Mouse (Mus musculus) ovary, postnatal 10 days (tissue): ENCODE measurements around the gene Immp2l.

ENCODE experiments used
- DNase-seq: peaks from one replicate; pipeline ENCODE4 v3.0.0; 2022; ENCODE audit warnings: low spot score

Immp2l gene

DNA sequence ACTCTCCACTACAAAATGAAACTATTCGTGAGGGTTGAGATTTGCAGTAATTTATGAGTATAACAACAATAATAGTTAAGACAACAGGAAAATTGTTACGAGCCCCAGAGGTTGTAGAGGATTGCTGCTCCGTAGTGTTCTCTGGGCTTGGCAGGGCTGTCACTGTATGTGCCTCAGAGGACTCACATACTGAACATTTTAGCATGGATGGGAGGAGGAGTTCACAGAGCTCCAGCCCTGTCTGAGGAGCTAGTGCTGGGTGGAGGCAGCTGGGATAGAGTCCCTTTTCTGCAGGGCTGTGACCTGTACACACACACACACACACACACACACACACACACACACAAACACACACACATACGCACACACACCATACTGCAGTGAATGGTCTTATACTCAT is 504.5 kb downstream of the Immp2l start:
- DNase-seq: no peak

DNA sequence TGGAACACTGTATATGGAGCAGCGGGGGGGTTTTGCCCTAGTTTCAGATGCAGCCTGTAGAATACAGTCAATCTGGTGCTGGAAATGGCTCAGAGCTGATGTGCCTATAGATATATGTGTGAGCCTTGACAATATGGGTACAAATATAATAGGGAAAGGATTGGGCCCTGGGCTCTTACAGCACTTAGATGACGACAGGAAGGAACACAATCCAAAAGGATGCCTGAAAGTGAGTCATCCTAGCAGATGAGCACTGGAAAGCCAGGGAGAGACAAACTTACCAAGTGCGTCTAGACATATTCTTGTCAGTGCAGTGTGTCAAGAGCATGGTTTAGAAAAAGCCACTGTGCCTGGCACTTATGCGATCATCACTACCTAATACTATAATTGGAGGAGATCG is 516.1 kb downstream of the Immp2l start:
- DNase-seq: no peak

DNA sequence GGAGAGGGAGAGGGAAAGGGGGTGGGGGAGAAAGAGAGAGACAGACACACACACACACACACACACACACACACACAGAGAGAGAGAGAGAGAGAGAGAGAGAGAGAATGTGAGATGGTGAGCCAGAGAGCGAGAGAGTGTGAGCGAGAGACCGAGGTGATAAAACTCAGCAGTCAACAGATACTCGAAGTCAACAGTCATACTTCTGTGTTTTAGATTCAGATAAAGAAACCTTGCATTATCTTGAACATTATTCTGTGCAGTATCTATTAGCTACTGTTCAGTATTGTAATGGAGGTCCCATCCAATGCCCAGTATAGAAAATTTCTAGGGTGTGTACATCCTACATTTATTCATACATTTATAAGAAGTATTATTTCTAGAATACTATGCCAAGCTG is 527.7 kb downstream of the Immp2l start:
- DNase-seq: no peak

DNA sequence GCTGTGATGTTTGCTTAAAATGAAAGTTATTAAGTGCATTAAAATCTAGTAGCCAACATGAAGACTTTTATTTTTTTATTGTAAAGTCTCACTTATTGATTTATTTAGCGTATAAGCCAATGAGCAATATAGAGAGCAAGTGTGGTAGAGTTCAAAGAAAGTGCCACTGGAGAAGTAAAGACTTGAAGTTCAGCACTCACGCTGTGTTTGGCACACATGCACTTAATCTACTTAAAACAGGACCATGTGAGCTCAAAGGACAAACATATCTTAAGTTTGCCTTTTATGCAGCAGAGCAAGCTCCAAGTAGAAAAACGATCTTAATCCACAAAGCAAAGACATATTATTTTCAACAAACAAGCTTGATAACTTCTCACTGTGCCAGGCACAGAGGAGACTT is 533.9 kb downstream of the Immp2l start:
- DNase-seq: no peak

DNA sequence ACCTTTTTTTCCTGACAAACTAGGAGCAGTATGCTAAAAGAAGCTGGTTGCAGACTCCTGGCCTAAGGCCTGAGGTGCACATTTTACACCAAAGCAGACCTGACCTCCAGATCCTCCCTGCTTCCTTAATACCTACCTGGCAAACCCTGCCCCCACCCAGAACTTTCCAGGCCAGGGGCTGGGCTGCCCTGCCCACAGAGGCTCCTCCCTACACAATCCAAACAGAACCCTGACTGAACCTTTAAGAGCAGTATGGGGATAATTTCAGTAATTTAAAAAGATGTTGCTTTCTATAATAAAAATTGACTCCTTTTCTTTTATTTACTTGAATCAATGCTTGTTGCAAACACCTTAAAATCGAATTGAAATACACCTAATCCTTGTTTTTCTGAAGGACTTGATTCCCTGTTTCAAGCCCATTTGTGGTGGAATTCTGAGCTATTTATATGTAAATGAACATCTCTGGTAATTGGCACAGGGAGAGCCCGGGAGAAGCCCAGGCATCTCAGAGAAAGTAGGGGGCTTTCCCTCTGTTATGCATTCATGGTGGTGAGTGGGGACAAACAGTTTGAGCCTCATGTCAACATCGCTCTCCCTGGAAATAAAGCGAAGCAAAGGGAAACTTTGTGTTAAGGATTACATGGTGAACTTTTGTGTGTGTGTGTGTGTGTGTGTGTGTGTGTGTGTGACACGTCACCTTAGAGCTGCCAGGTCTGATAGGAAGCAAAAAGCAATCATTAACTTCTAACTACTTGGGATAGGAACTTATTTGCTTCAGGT is 535.3 kb downstream of the Immp2l start:
- no peak for DNase-seq

DNA sequence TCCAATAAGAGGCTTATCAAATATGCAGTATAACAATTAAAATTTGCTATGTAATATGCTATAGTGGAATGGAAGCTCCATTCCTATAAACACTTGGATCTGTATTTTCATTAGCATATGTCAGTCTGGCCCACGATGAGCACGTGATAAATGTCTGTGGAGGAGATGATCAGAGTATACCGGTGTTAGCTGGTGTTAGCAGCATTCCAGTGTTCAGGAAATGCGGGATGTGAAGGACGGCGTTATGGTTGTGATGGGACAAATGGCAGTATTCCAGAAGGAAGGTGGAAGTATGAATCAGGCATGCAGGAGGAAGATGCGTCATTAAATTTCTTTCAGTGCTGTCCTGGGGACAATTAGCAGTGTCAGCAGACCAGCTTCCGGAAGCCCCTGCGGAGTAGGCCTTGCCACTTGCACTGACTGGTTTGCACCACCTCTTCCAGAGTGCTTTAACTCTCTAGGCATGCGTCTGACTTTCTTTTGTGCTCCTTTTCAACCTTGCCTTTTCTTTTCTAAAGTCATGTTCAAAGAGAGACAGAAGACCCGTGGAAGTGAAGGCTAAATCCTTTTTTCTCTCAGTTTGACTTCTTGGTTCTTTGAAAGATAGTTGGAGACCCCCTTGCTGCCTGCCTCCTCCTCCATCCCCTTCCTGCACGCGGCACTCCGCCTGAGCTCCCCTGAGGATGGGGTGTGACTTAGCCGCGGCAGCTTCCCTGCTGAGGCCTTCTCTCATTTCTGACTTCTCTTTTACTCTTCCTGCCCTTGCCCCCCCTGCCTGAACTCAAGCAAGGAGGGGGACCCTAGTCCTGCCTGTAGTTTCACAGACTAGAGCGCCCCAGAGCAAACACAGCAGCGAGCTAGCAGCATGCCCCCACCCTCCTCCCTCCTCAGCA is 541.9 kb downstream of the Immp2l start:
- DNase-seq: no peak

DNA sequence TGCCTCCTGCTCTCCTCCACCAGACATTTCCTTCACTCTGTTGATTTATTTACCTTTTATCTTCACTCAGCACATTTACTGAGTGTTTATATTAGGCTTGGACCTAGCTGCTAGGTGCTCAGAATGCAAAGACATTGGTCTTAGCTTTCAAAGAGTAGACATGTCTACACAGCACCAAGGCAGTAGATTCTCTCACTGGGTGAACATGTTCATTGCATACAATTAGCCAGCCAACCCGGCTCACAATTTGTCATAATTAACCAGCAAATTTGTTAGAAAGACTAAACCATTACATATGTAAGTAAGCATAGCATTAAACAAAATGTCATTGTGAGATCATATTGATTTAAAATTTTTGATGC is 542.5 kb downstream of the Immp2l start:
- no peak for DNase-seq

DNA sequence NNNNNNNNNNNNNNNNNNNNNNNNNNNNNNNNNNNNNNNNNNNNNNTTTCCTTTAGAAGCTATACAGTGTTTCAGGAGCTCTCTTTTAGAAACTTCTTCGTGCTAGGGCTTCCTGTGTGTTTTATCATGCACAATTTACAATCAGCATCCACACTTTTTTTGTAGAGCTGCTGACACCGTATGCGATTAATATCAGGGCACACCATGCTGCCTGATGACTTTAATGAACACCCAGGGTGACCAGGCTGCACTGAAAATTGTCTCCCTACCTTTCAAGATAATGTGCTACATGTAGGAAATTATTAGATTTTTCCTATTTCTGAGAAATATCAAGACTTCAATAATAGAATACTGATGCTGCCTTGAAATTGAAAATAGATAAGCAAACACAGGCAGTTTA is 549.9 kb downstream of the Immp2l start:
- no peak for DNase-seq

DNA sequence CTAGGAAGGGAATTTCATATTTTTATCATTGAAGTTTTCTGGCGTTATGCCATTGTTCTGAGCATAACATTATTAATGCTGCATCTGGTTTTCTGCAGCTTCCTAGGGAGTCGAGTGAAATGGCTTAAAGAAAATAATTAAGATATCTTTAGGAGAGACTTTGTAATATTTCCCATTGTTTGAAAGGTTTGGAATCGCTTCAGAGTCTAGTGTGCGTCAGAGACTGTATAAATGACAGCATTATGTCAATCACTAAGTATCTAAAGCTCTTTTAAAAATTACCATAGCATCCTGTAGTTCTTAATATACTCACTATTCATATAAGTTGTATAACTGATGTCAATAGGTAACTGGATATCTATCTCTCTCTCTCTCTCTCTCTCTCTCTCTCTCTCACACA is 551.3 kb downstream of the Immp2l start:
- DNase-seq: no peak

DNA sequence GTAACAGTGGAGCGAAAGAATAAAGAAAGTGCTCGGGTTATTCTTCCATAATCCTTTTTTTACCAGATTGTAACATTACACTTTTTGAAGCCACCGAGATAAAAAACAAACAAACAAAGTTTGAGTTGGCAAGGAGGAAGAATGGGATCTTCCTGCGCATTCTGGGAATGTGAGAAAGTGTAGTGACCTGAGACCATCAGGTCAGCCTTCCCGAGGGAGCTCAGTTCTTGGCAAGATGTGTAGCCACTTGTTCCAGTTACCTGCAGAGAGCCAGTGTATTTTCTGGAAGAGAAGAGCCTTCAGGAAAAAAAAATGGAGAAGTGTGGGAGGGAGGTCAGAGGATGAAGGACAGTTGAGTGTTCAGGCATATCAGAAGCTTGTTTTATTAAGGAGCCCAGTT is 569.5 kb downstream of the Immp2l start:
- no peak for DNase-seq

DNA sequence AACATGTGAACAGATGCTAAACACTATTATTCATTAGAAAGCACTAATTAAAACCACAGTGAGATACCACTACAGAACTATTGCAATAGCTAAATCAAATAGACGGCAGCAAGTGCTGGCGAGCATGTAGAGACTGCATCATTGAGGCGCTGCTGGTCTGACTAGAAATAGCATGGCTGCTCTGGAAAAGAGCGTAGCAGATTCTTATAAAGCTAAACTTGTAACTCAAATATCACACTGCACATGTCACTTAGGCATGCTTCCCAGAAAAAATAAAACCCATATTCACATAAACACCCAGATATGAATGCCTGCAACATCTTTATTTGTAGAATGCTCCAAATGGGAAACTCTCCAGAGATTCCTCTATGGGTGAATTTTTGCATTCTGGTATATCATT is 570.1 kb downstream of the Immp2l start:
- no peak for DNase-seq

DNA sequence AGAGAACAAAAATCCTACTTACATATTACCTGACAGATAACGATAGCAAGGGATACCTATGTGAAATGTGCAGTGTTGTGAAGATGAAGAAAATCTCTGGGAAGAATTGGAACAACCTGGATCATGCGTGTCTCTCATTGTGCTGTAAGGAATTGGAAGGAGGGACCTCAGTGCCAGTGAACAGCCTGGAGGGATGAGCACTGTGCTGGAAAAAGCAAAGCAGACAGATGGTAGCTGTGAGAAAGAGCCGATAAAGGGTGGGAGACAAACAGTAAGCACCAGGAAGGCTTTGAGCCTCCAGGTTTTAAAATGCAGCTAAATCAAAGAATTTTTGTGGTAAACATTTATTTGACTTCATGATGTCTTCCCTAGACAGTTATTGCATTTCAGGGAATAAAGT is 591.4 kb downstream of the Immp2l start:
- DNase-seq: no peak

DNA sequence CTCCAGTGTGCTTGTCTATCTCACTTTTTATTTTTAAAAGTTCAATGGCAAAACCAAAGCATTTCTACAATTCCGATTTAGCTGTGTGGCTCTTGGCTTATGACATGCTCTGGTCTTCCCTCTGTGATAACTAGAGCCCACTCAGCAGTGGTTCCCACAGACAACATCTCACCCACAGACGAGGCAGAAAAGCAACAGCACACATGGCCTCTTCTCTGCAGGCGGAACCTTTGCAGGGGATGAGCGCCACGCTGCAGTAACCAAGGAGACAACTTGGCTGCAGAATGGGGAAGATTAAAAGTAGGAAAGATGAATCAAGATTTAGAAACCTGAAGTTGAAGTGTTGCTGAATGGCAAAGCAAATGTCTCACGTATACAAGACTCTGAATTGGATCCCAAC is 597.5 kb downstream of the Immp2l start:
- DNase-seq: no peak

DNA sequence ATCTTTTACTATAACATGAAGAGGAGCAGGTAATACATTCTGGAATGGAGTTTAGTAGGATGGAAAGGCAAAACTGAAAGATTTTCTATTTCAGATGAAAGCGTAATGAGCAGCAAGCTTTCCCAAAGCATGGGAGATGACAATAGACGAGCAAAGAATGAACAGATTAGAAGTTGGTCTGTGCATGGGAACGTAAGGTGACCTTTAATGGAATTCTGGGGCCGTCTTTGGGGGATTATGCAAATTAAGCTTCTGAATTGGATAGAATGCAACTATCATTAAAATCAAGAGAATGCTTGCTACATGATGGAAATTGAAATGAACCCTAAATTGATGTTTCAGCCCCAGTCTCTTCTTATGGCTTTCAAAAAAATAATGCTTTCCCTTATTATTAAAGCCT is 619.4 kb downstream of the Immp2l start:
- no peak for DNase-seq

DNA sequence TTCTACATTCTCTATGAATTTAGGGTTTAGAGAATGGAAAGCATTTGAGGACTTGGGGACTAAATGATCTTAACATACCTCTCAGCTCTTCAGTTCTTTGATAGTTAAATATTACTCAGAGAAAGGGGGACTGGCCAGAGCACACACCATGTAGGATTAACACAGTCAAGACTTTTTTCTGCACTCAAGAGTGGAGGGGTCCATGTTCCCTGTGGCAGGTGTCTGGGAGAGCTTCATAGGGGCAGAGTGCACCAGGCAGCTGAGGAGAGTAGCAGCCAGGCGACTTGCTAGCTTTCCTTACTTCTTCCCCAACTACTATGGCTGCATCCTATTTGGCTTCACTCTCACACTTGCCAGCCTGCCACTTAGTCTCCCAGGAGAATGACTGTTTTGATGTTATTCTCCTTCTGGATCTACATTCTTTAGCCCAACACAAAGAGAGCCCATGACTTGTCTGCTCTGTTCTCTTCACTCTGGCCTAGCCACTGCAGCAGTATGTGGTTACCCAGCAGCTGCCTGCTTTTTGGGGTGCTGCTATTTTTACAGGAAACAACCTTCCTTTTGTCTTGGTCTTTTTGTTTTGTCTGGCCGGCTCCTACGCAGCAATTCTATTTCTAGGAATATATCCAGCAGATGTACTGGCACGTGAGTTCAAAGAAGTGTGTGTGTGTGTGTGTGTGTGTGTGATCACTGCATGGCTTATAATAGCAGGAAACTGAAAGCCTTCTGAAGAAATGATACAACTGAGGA is 621.1 kb downstream of the Immp2l start:
- DNase-seq: no peak

DNA sequence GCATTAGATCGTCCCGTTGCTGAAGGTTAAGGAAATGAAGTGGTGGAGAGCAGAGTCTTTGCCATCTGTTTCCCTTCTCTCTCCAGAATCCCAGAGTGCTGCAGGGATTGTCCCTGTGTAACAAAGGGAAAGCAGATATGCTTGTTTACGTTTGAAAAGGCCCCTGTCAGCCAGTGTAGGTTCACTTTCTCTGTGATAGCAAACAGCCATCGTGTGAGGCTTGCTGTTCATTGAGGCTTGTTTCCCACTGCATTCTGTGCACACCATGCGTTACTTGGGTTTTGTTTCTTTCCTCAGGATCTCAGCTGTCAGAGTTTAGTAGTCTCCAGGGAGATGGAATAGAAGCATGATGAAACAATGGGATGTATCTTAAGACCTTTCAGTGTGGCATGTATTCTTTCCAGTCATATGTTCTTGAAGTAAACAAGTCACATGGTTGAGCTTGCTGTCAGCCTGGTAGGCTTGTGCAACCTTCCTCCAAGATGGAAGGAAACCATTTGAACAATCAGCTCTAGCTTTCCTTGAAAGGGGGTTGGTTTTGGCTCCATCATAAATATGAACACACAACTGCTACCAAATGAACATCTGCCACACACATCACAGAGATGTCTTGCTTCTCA is 623.2 kb downstream of the Immp2l start:
- no peak for DNase-seq

DNA sequence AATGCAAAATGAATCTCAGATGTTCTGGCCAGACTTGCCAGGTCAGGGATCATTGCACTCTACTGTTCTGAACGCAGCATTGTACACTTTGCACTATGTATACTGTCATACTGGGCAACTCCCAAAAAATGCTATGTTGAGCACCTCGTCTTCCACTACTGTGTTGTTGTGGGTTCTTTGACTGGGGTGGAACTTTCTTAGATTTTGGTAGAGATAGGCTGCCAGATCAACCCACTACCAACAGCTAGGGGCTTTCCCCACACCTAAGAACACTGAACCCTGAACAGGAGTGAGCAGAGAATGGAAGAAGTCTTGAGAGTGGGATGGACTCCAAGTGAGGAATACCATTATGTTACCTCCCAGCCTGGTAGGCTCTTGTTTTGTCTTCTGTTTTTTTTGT is 623.8 kb downstream of the Immp2l start:
- DNase-seq: no peak

DNA sequence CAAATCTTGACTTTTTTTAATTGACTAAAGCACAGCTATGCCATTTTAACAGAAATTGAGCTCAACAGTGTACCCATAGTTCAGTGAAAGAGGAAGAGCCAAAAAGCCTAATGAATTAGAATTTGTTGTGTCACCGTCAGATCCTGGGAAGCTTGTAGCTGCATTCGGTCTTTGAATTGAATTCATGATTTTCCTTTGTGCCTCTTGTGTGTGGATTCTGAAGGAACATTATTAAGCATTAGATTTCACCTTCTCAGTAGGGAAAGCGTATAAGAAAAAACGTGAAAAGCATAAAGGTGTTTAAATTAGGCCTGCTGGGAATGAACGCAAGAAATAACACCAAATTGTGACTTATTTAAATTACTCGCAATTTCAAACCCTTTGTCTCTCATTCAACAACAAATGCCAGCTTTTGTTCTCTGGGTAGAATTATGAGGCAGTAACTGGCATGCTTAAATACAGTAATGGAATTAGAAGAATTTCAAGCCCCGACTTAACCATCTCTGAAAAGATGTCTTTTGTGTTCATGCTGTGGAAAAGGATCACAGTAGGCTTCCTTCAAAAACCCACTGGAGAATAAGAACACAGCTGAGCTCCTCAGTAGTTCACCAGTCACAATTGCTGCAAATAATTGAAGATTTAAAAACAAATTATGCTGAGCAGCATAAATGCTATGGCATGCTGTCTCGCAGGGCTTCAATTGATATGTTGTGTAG is 626.1 kb downstream of the Immp2l start:
- DNase-seq: no peak

DNA sequence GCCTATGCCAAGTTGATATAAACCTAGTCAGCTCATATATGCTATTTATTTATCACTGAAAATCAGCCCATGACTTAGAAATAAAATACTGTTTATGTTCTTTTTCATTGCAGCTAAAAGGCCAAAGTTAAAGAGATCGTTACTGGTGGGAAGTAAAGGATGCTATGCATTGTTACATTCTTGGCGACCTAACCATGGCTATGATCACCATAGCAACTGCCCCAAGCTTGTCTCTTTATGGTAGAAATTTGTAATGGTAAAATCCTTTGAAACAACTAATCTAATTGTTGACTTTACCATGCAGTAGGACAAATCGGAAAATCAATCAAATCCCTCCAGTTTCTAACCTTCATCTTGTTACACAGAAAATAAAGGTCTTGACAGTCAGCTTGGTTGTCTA is 644.4 kb downstream of the Immp2l start:
- no peak for DNase-seq

DNA sequence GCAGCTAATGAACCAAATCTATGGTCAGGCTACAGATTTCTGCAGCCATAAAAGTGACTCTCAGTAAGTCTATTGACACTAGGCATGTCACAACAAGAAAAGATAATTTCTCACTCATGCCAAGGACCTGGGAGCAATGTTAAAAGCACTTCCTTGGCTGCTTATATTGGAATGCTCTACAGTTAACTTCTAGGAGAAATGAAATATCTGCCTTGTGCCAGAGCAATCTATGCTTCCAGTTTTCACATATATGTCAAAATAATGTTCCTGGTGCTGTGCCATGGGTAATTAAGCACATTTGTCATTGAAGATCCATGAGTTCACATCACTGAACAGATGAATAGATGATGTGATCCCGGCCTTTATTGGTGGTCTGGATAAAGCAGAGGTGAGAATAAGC is 645.6 kb downstream of the Immp2l start:
- DNase-seq: no peak

DNA sequence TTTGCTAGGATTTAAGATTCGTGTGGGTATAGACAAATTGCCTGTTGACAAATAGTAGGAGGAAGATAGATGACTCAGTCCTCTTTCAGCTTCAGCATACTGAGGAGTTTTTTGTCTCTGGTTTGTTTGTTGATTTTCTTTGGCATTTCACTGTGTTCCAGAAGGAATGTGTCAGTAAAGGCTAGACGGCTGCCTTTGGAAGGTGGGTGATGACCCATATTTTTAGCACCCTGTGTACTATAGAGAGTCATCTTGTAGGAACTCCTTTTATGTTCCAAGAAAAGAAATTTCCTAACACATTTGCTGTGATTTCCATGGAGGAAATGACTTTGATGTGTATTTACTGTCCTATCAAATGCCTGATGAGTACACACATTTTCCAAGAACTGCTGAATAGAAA is 651.0 kb downstream of the Immp2l start:
- DNase-seq: no peak

DNA sequence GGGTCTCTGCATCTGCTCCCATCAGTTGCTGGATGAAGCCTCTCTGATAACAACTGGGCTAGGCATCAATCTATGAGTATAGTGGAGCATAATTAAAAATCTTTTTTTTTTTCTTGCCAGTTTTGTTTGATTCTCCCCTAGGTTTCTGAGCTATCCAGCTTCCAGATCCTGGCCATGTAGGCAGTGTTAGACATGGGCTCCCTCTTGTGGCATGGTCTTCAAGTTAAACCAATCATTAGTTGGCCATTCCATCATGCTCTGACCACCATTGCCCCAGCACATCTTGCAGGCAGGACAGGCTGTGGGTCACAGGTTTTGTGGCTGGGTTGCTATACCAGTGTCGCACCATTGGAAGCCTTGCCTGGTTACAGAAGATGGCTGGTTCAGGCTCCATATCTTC is 656.3 kb downstream of the Immp2l start:
- DNase-seq: no peak
